Mouse (Mus musculus) left cerebral cortex, adult 11 months (tissue): ENCODE measurements around the gene Sgms1.

Experiments
- DNase-seq: peaks from one replicate; pipeline ENCODE4 v3.0.0; 2022; ENCODE audit warnings: low spot score

The Sgms1 gene

DNA sequence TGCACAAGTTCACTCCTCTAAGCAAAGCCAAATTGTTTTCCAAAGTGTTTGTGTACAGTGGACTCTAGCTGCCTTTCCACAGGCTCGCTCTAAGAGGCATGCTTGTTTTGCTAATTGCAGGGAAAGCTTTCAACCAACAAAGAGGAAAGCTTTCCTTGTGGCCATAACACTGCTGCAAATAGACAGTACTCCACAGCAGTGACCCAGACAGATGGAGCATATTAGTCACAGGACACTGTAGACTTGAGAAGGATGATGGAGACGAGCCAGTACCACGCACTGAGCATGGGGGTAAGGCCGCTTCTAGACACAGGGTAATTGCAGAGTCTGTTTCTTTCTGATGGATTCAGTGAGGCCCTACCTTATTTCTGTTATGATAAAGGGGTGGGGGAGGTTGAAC is 33.3 kb downstream of the Sgms1 start:
- DNase-seq: no peak

DNA sequence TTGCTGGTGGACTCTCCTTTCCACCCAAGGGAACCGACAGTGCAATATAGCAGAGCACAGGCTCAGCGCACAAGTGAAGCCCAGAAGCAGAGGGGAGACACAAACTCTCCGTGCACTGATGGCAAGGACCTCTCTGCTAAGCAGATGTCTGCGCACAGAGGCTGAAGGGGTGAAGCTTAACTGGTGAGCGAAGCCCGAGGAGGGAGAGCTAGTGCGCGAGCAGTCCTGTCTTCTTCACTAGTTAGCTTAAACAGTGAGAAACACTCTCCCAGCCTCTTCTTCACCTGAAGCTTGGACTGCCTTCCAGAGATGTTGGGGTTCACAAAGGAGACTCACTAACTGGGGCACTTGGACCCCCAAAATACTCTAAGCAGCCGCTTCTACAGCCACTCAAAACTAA is 36.1 kb downstream of the Sgms1 start:
- DNase-seq: no peak

DNA sequence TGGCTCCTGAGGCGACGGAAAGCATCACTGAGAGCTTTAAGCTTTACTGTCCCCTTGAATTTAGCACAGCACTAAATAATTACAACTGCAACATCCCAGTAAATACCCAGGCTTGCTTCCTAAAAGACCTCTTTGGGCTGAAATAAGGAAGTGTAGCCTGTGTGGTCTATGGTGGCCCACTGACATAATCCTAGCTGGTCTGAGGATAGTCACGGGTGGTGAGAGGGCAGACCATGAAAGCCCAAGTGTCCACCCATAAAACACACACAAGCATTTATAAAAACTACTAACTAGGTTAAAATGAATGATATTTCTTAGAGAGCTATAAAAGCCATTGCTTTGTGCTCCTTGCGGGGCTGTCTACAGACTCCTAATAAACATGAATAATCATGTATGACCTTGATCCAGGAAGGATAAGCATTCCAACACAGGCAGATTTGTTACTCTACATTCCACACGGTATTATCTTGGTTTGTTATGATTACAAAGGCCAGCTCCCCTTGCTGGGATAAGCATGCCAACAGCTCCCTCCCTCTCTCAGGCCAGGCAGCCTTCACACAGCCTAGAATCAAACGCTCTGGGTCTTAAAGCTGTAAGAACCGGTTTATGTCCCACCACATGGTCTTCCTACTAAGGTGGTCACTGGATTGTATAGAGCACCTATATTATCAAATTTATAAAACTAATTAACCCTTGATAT is 40.4 kb downstream of the Sgms1 start:
- DNase-seq: no peak

DNA sequence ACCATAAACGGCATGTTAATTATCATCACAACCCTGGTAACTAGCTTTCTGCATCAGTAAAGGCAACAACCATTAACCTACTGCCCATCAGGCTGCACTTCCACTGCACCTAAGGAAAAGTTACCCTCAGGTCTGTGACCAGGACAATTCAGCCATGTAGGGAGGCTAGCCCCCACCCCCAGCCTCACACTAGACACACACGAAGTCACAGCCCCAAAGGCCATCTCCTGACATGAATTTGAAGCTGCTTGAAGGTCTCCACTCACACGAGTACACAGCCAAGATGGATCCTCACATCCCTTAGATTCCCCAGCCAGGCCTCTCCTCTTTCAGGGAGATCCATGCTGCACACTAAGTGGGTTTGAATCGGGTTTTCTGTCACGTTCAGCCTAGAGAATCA is 42.0 kb downstream of the Sgms1 start:
- DNase-seq: no peak

DNA sequence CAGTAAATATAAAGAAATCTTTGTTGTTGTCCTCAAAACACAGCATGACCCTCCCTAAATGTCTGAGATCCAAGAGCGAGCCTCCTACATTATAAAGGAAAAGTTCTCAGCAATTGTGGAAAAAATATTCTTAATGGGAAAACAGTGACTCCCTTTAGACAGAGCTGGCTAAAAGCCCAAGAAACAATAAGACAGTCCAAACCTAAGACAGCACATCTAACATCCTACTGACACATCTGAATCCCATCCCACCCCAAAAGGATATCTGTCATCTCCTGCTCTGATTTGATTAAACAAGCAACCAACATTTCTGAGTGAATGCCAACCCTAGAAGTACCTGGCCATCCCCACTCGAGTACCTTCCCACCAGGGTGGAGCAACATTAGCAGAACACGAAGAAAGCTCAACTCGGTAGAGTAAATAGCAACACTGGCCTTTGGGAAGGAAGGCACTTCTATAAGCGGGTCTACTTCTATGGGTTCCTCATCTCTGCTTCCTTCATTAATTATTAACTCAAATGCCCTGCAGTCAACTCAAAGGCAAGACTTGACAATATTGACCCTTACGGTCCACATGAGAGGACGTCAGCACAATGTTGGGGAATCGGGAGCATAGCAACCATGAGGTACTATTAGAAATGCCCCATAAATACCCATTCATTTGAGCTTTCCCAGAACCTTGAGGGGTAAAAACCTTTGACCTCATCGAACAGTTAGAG is 42.7 kb downstream of the Sgms1 start:
- DNase-seq: no peak

DNA sequence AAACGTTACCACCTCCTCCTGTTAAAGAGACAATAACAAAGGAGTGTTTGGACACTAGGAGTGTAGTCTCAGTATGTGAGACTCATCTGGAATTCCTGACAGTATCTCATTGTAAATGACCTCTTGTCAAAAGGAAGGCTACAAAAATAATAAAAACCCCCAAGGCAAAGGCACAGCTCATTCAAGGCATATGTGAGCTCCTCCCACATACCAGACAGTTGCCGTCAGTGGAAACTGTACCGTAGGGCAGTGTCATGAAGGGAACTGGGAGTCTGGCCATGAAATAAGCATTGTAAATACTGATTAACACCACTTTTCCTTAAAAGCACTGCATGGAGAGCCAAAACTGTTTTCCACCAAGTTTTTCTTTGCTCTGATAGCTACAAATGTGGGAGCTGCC is 43.3 kb downstream of the Sgms1 start:
- no peak for DNase-seq

DNA sequence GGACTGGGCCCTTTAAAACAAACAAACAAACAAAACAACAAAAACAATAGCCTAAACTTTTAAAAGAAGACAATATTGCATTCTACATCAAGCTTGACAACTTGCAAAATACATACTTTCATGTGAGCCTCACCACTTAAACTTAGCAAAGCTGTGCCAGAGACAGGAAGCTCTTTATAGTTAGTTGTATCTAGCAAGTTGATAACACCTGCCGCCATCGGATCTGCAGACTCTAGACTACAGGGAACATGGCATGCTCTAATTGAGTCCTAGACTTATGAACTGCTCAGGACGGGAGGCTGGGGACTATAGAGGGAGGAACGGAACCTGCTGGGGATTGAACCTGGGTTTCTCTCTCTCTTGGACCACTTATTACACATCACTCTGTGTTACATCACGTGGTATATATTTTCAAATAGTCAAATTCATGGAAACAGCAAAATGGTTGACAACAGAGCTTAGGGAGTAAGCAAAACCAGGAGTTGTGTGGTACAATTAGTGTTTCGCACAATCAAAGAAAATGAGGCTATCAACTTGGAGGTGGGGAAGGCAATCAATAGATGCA is 44.3 kb downstream of the Sgms1 start:
- DNase-seq: no peak

DNA sequence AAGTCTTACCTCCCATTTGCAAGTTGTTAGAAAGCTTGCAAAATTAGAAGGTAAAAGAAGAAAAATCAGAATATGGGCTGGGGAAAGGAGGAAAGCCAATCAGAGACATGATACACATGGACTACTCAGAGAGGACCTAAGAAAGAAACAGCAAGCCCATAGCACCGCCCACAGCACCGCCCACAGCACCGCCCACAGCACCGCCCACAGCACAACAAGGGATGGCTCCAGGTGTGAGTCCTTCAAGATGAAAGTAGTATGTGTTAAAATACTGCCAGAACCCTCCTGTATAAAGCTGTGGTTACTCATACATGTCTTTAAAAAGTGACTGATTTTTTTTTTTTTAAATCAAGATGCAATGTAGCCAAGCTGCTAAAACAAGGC is 44.8 kb downstream of the Sgms1 start:
- no peak for DNase-seq

DNA sequence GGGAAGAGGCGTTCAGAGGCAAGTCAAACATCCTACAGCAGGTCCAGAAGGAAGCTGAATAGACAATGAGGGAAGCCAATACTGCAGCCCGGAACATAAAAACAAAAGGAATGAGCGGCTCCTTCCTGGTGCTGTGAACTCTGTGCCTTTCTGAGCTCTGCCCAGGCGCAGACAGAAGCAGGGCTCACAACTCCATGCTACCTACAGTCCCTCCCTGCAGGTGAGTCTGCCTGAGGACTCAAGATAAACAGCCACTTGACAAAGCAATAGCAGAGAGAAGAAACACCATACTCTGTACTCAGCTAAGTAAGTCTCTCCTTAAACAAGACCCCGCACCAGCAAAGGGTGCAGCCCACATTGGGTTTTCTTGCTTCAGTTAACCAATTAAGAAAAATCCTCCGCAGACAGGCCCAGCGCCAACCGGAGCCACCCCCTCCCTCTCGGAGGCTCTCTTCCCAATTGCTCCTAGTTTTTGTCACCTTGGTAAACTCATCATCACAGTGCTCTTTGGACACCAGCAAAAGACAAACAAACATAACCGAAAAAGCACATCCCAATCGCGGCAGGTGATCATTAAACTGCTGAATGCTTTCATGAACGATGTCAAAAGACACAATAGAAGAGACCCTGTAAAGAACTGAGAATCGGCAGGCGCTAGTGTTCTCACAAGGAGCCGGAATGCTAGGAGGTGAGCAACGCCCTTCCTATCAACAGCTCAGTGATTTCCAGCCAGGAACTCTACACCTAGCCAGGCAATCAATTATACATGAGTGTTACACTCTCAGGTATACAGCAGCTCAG is 45.4 kb downstream of the Sgms1 start:
- DNase-seq: no peak

DNA sequence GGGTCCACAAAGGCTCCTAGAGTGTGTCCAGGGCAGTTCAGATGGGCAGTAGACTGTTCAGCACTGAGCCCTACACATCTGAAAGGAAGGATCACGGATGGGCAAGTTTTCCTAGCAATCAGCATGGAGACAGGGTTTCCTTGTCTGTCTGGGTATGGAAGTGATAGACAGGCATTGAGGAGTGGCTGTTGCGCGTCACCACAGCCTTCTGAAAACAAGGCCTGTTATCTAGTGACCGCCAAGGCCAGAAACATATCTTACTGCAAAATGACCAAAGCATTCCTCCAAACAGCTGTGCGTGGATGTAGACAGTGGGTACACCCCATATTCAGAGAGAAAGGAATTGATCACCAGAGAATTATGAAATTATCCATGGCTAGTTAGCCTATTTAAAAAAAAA is 47.1 kb downstream of the Sgms1 start:
- DNase-seq: no peak

DNA sequence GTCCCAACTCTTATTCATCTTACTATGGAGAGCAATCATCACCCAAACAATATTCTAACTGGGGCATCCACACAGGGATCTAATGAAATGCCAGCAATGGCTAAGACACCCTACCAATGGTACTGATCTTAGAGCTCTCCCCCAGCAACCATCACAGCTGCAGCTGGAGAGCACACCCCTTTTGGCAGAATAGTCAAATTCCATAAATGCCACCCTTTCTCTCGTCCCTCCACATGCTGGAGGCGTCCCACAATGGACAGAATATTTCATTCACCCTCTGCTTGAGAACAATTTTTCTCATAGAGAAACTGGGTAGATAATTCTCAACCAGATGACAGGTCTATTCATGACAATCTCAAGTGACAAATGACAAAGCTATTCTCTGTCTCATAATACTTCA is 48.4 kb downstream of the Sgms1 start:
- peak; percentile 32 for DNase-seq

DNA sequence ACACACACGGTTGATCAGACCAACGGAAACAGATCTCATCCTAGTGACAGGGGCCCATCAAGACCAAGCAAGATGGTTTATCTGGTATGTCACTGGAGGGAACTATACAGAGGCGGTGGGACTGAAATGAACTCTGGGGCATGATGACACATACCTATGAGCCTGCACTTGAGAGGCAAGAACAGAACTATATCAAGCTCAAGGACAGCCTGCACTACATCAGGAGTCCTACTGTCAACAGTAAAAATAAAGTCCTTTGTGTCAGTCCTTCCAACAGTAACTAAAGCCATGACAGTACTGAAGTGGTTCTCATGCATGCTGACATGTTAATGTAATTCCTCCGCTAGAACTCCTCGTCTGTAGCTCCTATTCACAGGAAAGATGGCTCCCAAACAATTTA is 49.3 kb downstream of the Sgms1 start:
- no peak for DNase-seq

DNA sequence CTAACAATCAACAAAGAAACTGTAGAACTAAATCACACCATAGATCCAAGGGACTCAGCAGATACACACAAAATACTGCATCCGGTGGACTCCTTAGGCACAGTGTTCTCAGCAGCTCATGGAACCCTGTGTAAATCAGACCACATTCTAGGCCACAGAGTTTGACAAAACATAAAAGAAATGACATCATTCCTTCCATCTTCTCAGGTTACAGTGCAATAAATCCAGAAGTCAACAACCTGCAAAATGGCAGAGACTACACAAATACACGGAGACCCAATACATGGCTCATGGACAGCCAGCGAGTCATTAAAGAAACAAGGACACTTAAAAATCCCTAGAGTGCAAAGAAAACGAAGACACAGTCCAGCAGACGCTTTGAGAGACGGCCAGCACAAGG is 51.8 kb downstream of the Sgms1 start:
- no peak for DNase-seq

DNA sequence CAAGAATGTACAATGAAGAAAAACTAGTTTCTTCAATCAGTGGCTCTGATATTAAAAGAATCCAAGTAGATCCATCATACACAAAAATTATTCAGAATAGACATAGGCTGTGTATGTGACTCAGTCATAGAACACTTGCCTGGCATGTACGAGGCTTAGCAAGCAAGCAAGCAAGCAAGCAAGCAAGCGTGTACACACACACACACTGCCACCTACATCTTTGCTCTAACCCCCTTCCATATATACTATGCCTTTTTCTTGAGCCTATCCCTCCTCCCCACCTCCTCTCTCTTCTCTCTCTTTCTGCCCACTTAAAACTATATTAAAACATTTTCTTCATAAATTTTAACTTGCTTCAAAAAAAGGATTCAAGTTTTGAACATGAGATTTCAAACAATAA is 54.8 kb downstream of the Sgms1 start:
- no peak for DNase-seq

DNA sequence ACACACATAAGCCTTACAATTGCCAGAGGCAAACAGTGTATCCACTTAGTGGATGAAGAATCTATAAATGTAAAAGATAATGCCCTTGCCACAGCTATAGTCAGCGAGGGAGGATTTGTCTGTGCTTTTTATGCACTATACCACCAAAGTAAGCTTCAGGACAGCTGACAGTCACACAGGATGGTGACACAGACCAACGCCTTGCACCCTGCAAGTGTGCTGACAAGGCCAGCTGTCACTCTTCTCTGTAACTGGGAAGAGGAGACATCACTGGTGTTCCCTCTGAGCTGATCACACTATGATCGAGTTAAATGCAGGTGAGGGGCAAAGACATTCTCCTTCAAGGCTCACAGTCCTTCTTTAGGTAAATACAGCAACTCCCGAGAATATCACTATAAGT is 56.0 kb downstream of the Sgms1 start:
- DNase-seq: no peak

DNA sequence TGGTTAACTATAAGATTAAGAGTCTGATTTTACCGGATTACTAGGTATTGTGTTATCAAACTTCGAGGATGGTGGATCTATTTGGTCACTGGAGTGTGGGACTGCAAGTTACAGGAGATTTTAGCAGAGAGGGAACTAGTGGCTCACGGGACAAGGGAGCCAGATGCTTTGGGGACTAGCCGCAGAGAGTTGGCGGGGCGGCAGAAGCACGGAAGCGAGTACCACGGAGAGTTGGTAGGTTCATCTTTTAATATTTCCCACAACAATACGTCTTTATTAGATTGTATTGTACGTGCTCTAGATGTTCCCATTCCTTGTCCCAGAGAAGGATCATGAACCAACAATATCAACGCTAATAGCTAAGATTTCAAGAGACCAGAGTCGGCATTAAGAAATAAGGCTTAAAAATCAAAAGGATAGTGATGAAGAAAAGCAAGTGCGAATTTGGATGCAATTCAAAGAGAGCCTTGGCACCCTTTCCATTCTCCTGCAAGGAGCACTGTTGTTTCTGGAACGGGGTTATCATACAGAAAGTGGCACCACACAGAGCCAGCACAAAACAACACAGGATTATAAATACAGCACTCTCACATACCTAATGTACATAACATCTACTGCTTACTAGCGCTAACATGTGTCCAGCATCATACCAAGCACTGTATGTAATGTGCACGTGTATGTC is 56.6 kb downstream of the Sgms1 start:
- no peak for DNase-seq

DNA sequence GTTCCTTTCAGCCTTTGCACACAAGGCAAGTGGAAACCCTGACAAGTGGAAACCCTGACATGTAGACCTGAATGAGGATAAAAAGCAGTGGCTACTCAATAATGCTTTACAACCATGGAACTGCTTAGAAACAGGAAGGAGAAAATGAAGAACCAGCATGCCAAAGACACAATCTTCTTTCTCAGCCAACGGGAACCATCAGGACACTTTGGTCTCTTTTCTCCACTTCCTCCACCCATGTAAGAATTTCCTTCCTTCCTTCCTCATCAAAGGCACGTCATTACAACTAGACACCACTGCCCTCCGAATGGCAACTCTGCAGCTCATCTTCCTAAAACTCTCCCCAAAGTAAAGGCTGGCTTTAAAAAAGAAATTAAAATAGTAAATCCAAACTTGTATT is 59.3 kb downstream of the Sgms1 start:
- DNase-seq: no peak

DNA sequence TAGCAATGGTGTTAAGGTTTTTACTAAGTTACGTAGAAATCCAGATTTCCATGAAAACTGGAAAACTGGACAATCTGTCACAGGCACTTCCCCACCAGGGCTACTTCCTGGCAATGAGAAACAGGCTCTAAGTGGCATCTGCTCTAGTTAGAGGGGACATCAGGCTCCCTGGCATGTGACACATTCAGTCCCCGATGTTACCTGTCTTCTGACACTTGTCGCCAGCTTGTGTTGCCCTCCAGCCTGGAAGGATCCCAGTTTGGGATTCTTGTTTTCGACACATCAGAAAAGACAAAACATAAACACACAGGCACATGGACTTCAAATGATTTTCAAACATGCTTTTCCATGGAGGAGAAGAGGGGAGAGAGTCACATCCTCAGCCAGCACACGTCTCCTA is 60.0 kb downstream of the Sgms1 start:
- no peak for DNase-seq

DNA sequence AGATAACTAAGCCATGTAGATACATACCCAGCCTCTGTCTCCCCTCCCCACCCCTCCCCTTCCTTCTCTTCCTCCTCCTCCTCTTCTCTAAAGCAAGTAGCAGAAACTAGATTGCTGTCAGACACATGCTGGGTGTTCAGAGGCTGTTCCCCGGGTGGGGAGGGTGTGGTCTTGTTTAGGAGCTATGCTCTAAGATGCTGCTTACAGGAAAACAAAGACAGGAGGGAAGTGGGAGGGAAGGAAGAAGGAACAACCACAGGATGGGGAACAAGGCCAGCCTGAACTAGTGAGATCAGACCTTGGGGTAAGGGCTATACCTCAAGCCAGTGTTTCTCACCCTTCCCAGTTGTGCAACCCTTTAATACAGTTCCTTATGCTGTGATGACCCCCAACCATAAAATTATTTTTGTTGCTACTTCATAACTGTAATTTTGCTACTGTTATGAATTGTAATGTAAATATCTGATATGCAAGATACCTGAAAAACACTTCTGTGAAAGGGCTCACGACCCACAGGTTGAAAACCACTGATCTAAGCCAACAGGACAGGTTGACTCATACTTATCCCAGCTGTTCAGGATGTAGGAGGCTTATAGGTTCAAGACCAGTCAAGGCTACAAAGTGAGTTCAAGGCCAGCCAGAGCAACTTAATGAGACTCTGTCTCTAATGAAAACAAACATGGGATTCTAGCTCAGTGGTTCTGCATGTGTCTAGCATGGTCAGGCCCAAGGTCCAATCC is 61.3 kb downstream of the Sgms1 start:
- DNase-seq: no peak

DNA sequence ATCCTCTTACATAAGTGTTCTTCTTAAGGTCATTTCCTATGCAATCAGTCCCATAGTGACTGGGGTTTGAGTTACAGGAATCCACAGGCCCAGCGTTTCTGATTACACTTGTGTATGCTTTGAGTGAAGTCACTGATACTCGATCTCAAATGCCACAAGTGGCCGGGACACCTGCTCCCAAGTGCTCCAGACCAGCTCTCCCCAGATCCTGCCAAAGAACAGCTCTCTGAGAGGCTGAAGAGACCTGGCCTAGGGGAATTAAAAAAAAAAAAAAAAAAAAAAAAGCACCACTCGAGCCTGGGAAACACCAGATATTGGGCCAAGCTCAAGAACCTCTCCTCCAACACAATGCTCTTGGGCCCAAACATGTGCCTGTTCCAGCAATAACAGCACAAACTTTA is 62.9 kb downstream of the Sgms1 start:
- no peak for DNase-seq

DNA sequence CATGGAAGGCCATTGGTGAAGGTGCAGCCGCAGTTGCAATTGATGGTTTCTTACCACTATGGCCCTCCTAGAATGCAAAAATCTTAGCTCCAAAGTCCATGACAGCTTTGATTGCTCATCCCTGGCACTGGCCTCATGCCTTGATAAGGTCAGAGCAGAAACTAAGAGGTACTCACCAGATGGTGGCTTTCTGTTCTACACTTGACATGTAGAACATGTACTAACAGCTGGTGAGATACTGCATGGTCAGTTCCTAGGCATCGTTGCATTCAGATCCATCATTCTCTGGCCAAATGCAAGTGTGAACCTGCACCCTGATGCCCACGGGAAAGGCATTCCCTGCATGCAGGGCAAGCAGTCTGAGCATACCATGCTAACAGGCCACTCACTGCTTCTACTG is 63.4 kb downstream of the Sgms1 start:
- no peak for DNase-seq
